Mouse (Mus musculus) olfactory bulb, adult 2 months (tissue): ENCODE data around the gene Ppp2r5e. TPM values are rescaled to one million over a fixed set of nuclear protein-coding genes. Genes with fewer than 3 reads are reported as not detected.

Source experiments
- H3K27ac ChIP-seq: fragments of 200-500 bp; 2 replicates; pipeline ENCODE4 v1.5.1; 2012; ENCODE audit warnings: low read depth, low read length; ENCODE audit not compliant: insufficient read depth
- H3K4me1 ChIP-seq: fragments of 200-500 bp; 2 replicates; pipeline ENCODE4 v1.6.1; 2012; ENCODE audit warnings: low read length; ENCODE audit not compliant: control insufficient read depth, insufficient read depth
- H3K4me3 ChIP-seq: fragments of 200-500 bp; 2 replicates; pipeline ENCODE4 v1.5.1; 2012; ENCODE audit warnings: mild to moderate bottlenecking, low read depth, low read length, moderate library complexity; ENCODE audit not compliant: insufficient read depth
- CTCF ChIP-seq: fragments of 200-500 bp; IDR thresholded peaks from 2 replicates; pipeline ENCODE4 v1.5.1; 2012; ENCODE audit warnings: low read depth, mild to moderate bottlenecking, low read length, moderate library complexity; ENCODE audit not compliant: insufficient read depth
- POLR2A ChIP-seq: fragments of 200-500 bp; IDR thresholded peaks from 2 replicates; pipeline ENCODE4 v1.6.1; 2012; ENCODE audit warnings: mild to moderate bottlenecking, low read depth, low read length, moderate library complexity; ENCODE audit not compliant: insufficient read depth
- WGBS: fragments of 180-500 bp; shearing (Covaris S2); methylation state at CpG from one replicate; pipeline ENCODE4 v1.1.7; 2018; 5-methylcytosine and 5-hydroxymethylcytosine counted together
- polyA plus RNA-seq: library from polyadenylated mRNA; stranded (reverse); fragments of >200 nt; gene quantifications from 2 replicates; pipeline ENCODE4 v1.2.4, GENCODE M21; 2012; ENCODE audit warnings: low replicate concordance; ENCODE audit not compliant: missing spikeins, insufficient read depth, insufficient read length

Gene Ppp2r5e
- polyA plus RNA-seq, 1 experiment, result 553 TPM

DNA sequence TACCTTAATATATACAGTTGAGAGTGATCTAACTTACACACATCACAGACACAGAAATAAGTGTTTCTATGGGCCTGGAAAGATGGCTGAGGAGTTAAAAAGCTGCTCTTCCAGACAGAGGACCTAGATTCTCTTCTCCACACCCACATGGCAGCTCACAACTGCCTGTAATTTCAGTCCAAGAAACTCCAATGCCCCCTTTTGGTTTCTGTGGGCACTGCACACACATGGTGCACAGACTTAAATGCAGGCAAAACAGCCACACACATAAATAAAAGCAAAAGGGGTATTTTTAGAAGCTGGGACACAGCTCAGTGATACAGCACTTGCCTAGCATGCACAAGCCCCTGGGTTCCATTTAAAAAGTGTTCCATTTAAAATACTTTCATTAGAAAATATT, 8.5 kb downstream of the Ppp2r5e start:
- peaks cover 6% of the 10 kb centered on the region for H3K4me1 ChIP-seq
- no peak for TF ChIP-seq POLR2A
- no peak for TF ChIP-seq CTCF
- H3K27ac ChIP-seq, result no peak overlapping the region
- no peak overlapping the region for H3K4me3 ChIP-seq

DNA sequence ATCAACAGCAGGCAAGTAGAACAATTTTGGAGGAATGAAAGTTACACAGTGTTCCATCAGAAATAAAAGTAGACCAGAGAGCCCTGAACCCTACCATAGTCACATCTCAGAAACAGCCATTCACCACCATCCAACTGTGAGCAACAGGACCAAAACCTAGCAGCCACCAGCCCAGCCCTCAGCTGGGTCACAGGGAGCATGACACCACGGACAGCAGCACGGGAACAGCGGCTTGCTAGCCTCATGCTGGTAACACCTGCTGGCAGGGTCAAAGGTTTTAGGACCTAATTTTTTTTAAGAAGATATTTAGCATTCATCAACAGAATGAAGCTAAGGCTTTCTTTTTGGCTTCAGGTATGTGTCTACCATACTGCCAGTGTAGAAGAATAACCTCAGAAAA, 12.3 kb downstream of the Ppp2r5e start:
- peaks cover 8% of the 10 kb centered on the region for H3K4me1 ChIP-seq
- H3K27ac ChIP-seq, result no peak overlapping the region
- WGBS, result 69% methylated on average over 3 of the region's 3 CpGs
- TF ChIP-seq CTCF (no peak), POLR2A (no peak)
- no peak overlapping the region for H3K4me3 ChIP-seq

DNA sequence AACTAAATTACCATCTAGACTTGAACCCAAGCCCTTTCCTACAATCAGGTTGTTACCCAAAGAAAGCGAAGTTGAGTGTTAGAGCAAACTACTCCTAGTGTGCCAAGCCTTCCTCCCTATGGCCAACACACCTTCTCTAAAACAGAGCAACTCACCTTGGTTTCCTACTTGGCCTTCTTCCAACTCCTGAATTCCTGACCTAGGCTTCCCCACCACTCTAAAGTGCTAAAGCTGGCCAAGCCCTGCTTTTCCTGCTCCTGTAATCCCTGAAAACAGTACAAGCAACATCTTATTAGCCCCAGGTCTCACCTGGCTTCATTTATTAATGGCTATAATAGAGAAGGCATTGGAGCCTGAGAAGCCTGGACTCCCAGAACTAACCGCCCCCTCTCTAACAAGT, 17.0 kb downstream of the Ppp2r5e start:
- Histone ChIP-seq H3K27ac (no peak overlapping the region), H3K4me3 (no peak overlapping the region), H3K4me1 (peaks cover 5% of the 10 kb centered on the region)
- TF ChIP-seq POLR2A (no peak), CTCF (no peak)
- WGBS, result 93% methylated on average over 2 of the region's 2 CpGs

DNA sequence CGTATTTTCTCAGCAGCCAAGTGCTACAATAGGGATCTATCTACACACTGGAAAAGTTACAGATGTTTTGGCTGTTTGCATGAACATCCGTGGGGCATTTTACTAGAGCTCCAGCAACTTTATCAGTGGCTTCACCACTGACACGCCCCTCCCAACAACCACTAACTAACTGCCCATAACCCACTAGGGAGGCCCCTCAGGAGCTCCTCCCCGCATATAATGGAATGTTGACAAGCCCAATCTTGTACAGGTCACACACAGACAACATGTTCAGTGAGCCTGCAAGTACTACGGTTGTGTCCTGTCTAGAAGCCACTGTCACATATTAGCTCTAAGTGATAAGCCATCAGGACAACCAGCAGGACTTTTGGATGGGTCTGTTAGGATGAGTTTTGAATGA, 18.8 kb downstream of the Ppp2r5e start:
- H3K4me1 ChIP-seq, result 0 out of 2 replicates have a peak, but pooled peaks cover 5% of the 10 kb centered on the region
- H3K27ac ChIP-seq, result no peak overlapping the region
- no peak overlapping the region for H3K4me3 ChIP-seq
- 86% methylated on average over 5 of the region's 5 CpGs for WGBS
- TF ChIP-seq CTCF, result no peak
- TF ChIP-seq POLR2A, result no peak

DNA sequence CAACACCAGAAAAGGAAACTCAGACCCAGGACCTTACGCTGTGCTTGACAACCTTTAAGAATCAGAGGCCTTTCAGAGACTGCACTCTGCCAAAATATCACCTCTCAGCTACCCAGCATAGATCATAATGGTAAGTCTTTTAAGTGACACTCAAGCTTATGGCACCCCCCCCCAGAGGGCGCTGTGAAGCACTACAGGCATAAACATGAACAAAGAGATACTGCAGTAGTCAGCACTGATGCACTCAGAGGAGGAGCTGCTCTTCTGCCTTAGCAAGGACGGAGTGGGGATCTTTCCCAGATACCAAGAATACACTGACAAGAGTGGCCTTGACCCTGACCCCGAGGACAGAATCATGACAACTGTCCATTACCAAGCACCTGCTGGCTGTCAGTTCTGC, 23.8 kb downstream of the Ppp2r5e start:
- TF ChIP-seq CTCF (no peak), POLR2A (no peak)
- Histone ChIP-seq H3K4me1 (peaks cover 6% of the 10 kb centered on the region; the same call in 1 of the 2 replicates), H3K27ac (no peak overlapping the region), H3K4me3 (no peak overlapping the region)
- WGBS, result 72% methylated on average over 4 of the region's 4 CpGs

DNA sequence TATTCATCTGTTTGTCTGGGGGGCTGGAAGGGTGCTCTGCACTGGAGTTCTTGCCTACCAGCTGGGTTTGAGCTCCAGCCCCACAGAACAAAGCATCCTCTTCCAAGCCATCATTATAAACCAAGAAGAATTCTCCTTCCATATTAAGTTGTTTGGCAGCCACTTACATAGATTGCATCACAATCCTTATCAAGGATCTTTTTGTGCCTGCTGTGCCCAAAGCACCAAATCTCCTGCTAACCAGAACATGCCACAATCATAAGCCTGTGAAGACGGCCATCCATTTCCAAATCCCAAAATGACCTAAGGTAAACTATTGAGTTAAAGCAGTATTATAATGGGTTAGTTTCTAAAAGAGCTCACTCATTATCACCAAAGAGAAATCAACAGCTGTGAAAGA, 25.9 kb downstream of the Ppp2r5e start:
- Histone ChIP-seq H3K4me1 (peaks cover 8% of the 10 kb centered on the region; the same call in 1 of the 2 replicates), H3K4me3 (no peak overlapping the region), H3K27ac (no peak overlapping the region)
- TF ChIP-seq CTCF (no peak), POLR2A (no peak)
- WGBS, result 57% methylated on average over 1 of the region's 1 CpGs

DNA sequence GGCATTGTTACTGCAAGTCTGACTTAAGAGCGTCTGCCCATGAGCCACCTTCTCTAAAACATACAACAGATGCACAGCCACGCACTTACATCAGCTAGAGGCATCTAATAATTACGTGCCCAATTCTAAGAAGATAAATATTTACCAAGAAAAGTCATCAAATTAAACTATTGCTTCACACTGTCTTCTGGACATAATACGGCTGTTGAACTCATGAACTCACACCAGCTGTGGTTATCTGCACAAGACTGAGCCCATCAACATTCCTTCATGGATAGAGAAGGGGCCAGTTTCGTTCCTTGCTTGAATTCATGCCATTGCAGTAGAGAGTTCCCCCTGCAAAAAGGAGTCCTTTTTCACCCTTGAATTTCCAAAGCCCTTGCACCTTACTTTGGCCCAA, 28.3 kb downstream of the Ppp2r5e start:
- H3K4me1 ChIP-seq, result peaks cover 9% of the 10 kb centered on the region; the same call in 1 of the 2 replicates
- 40% methylated on average over 5 of the region's 5 CpGs for WGBS
- no peak overlapping the region for H3K27ac ChIP-seq
- no peak overlapping the region for H3K4me3 ChIP-seq
- TF ChIP-seq POLR2A, result no peak
- no peak for TF ChIP-seq CTCF

DNA sequence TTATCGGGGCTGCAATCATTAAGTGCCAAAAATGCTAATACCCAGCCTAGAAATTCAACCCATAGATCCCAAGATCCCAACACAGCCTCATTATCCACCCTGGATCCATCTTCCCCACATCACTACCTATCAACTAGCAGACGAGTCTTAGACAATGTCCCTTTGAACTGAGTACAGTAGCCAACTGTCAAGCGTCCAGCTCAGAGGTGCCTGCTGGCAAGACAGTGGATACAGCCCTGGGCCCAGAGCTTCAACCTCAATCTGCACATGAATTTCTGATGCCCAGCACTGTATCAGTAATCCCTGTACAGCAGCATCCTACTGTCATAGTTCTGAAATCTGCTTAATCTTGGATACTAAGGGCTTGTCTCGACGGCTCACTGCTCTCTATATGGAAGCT, 30.3 kb downstream of the Ppp2r5e start:
- Histone ChIP-seq H3K4me1 (peaks cover 6% of the 10 kb centered on the region; the same call in 1 of the 2 replicates), H3K27ac (no peak overlapping the region), H3K4me3 (no peak overlapping the region)
- TF ChIP-seq CTCF (no peak), POLR2A (no peak)
- 77% methylated on average over 5 of the region's 5 CpGs for WGBS

DNA sequence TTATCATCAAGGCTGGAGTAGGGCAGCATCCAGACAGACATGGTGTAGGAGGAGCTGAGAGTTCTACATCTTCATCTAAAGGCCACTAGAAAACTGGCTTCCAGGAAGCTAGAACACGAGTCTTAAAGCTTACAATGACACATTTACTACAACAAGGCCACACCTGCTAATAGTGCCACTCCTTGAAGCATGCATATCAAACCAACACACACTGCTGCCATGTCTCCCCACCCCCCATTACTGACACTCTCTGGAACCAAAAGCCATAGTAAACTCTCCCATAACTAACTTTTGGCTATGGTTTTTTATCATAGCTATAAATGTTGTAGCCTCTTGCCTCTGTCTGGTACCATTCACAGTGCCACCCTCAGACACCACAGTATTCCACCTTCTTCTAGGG, 31.5 kb downstream of the Ppp2r5e start:
- 70% methylated on average over 1 of the region's 1 CpGs for WGBS
- Histone ChIP-seq H3K4me1 (peaks cover 6% of the 10 kb centered on the region; the same call in 1 of the 2 replicates), H3K27ac (no peak overlapping the region), H3K4me3 (no peak overlapping the region)
- no peak for TF ChIP-seq CTCF
- TF ChIP-seq POLR2A, result no peak
